Comparison of ENCODE assay signal across 8 mouse cellular contexts in the genomic region with DNA sequence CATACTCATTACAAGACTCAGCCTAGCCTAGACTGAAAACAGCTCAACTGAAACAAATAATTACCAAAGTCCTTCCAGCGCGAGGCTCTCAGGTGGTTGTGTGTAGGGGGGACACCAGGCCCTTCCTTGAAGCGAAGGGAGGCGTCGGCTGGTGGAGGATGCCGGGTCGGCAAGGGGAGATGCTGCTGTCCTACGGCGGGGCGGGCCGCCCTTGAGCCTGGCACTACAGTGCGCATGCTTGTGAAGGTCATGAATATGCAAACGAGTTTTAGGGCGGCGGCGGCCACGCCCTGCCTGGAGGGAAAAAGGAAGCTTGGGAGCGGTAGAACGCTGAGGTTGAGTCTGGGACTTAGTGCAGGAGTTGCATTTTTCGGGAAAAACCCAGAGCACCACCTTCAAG. TPM values are rescaled to one million over a fixed set of nuclear protein-coding genes. Genes with fewer than 3 reads are reported as not detected.
DNase-seq lines count a peak whose midpoint lies in the region; ATAC-seq and TF ChIP-seq lines count a peak whose summit lies in the region.

No protein-coding gene starts in this region.

- no peaks in the 10 kb centered on the region for H3K27me3 ChIP-seq in MEL (ENCODE audit: control insufficient read depth in 1 of 2, insufficient read depth in 2 of 2, low read length in 2 of 2)
- H3K27me3 ChIP-seq in hindbrain, embryonic 10.5 days (ENCODE audit: insufficient read depth, poor library complexity, severe bottlenecking): peaks cover 94% of the 10 kb centered on the region
- H3K27me3 ChIP-seq in megakaryocyte, embryonic 14.5 days (replicated peaks): peaks cover 96% of the 10 kb centered on the region

- no peak for TF ChIP-seq RAD21 in MEL (IDR thresholded peaks at IDR 0.05; ENCODE audit: low read depth, low read length)

- no peaks in the 10 kb centered on the region for H3K79me2 ChIP-seq in MEL (ENCODE audit: control insufficient read depth, insufficient read depth, low read length, poor library complexity)

- WGBS in hindbrain, embryonic 10.5 days: under 1% methylated on average over 20 of the region's 20 CpGs

- 0 out of 4 replicates have a peak, but pooled peaks cover 0 to 3% of the 10 kb centered on the region in 2 experiments for H3K36me3 ChIP-seq in MEL (ENCODE audit: control insufficient read depth in 1 of 2, insufficient read depth in 2 of 2, low read length in 2 of 2)
- no peaks in the 10 kb centered on the region for H3K36me3 ChIP-seq in hindbrain, embryonic 10.5 days
- no peaks in the 10 kb centered on the region for H3K36me3 ChIP-seq in megakaryocyte, embryonic 14.5 days (replicated peaks; ENCODE audit: low read length)

- DNase-seq in MEL (ENCODE audit: low read depth, low spot score): peak; percentile 90
- peak; percentile 78 for DNase-seq in hindbrain, embryonic 10.5 days (ENCODE audit: low spot score)
- peak; percentile 58 to 78 for DNase-seq in left cerebral cortex, postnatal 10 days (ENCODE audit: extremely low spot score in 1 of 2, low spot score in 2 of 2)
- peak; percentile 65 for DNase-seq in right cerebral cortex, postnatal 4 days

- peak; percentile 21; the same call in 1 of the 2 replicates for ATAC-seq in frontal cortex, adult (ENCODE audit: low TSS enrichment)
- no peak for ATAC-seq in activated CD4-positive, CD25-positive, alpha-beta regulatory T cell, adult 4 months

- no peak for TF ChIP-seq CTCF in MEL (IDR thresholded peaks at IDR 0.05 in 2 of 3, conservative IDR thresholded peaks at IDR 0.05 in 1 of 3; ENCODE audit: control insufficient read depth in 1 of 3, insufficient read depth in 1 of 3, low read depth in 2 of 3, low read length in 3 of 3, poor library complexity in 1 of 3, severe bottlenecking in 1 of 3)

- TF ChIP-seq POLR2A in MEL (IDR thresholded peaks at IDR 0.05; ENCODE audit: control insufficient read depth in 1 of 2, insufficient read depth in 1 of 2, low read depth in 1 of 2, low read length in 2 of 2, poor library complexity in 1 of 2): peak; percentile 21 to 33; a peak in 1 of 4 replicates

- peak overlapping the region; percentile 45 to 63 for H3K4me3 ChIP-seq in MEL (ENCODE audit: control insufficient read depth in 1 of 2, insufficient read depth in 1 of 2, low read depth in 2 of 2, low read length in 2 of 2)
- H3K4me3 ChIP-seq in brown adipose tissue, adult 24 weeks (ENCODE audit: insufficient read depth, low read depth, low read length): peak overlapping the region; percentile 38
- H3K4me3 ChIP-seq in hindbrain, embryonic 10.5 days: peak overlapping the region; percentile 50
- peak overlapping the region; percentile 90 for H3K4me3 ChIP-seq in megakaryocyte, embryonic 14.5 days (replicated peaks)

- H3K9me3 ChIP-seq in MEL (replicated peaks; ENCODE audit: insufficient read depth, low read length): no peaks in the 10 kb centered on the region
- no peaks in the 10 kb centered on the region for H3K9me3 ChIP-seq in hindbrain, embryonic 10.5 days
- H3K9me3 ChIP-seq in megakaryocyte, embryonic 14.5 days: no peaks in the 10 kb centered on the region

- intact Hi-C loops in left cerebral cortex, postnatal 10 days (cut with DNase I): no loop called here

- H3K4me1 ChIP-seq in MEL (ENCODE audit: control insufficient read depth in 1 of 2, insufficient read depth in 2 of 2, low read length in 2 of 2): peaks cover 0 to 10% of the 10 kb centered on the region in 2 experiments; a peak in 1 of 4 replicates
- H3K4me1 ChIP-seq in brown adipose tissue, adult 24 weeks (ENCODE audit: control insufficient read depth, insufficient read depth, insufficient read length, low read length): peaks cover 5% of the 10 kb centered on the region
- peaks cover 81% of the 10 kb centered on the region for H3K4me1 ChIP-seq in hindbrain, embryonic 10.5 days (replicated peaks)
- H3K4me1 ChIP-seq in megakaryocyte, embryonic 14.5 days: peaks cover 22% of the 10 kb centered on the region

- H3K9ac ChIP-seq in MEL (ENCODE audit: control insufficient read depth, low read depth, low read length, poor library complexity, severe bottlenecking): peak overlapping the region; percentile 48

- TF ChIP-seq EP300 in MEL (IDR thresholded peaks at IDR 0.05; ENCODE audit: low read depth in 1 of 2, low read length in 2 of 2): no peak

- H3K27ac ChIP-seq in MEL (ENCODE audit: control insufficient read depth, low read depth, low read length): no peak overlapping the region
- no peak overlapping the region for H3K27ac ChIP-seq in brown adipose tissue, adult 24 weeks (replicated peaks; ENCODE audit: low read depth, low read length)
- H3K27ac ChIP-seq in hindbrain, embryonic 10.5 days: peak overlapping the region; percentile 82

TF ChIP-seq in MEL, 35 proteins besides CTCF, POLR2A, EP300 and RAD21:
- no peak for TF ChIP-seq HCFC1 (IDR thresholded peaks at IDR 0.05; ENCODE audit: low read depth, low read length)
- TF ChIP-seq NELFE (IDR thresholded peaks at IDR 0.05; ENCODE audit: low read depth, low read length): 0 out of 2 replicates have a peak, but pooled peaks have one; percentile 13
- 0 out of 2 replicates have a peak, but pooled peaks have one; percentile 29 for TF ChIP-seq ELF1 (IDR thresholded peaks at IDR 0.05; ENCODE audit: low read depth, low read length)
- TF ChIP-seq MXI1 (IDR thresholded peaks at IDR 0.05; ENCODE audit: low read depth, low read length): no peak
- peak; percentile 14; the same call in 1 of the 2 replicates for TF ChIP-seq SIN3A (IDR thresholded peaks at IDR 0.05; ENCODE audit: low read length)
- peak; percentile 93 for TF ChIP-seq NRF1 (IDR thresholded peaks at IDR 0.05; ENCODE audit: insufficient read depth, low read depth, low read length, poor library complexity, severe bottlenecking)
- peak; percentile 61; the same call in 1 of the 2 replicates for TF ChIP-seq MYB (IDR thresholded peaks at IDR 0.05; ENCODE audit: low read depth, low read length)
- TF ChIP-seq SMC3 (IDR thresholded peaks at IDR 0.05; ENCODE audit: low read depth, low read length): peak; percentile 8; the same call in 1 of the 2 replicates

RNA-seq across cellular contexts. Expression of a gene that starts 38.3 kb away (rescaled TPM):
- total RNA-seq in MEL (2012; rRNA removed): 0.03 TPM in 1 of 2 replicates, not detected in the other
- polyA plus RNA-seq in MEL (2012; ENCODE audit: insufficient read depth in 1 of 2, insufficient read length in 2 of 2, low read depth in 1 of 2, low replicate concordance in 2 of 2, missing spikeins in 1 of 2): not detected
- 0.59 TPM in 1 of 2 replicates, not detected in the other for polyA plus RNA-seq in brown adipose tissue, adult 24 weeks (2012; ENCODE audit: insufficient read depth, insufficient read length, missing spikeins)
- polyA plus RNA-seq in hindbrain, embryonic 10.5 days (2016; fragmentation: Nextera tagmentation; extraction: Ambion mirVana): 3.1 and 4.0 TPM in 2 replicates
- total RNA-seq in left cerebral cortex, postnatal 10 days (2021): 10 to 100 TPM; 23.0 to 26.0 TPM
- not detected in 2 replicates for polyA plus RNA-seq in megakaryocyte, embryonic 14.5 days (2012; ENCODE audit: insufficient read depth, low replicate concordance)
- polyA plus RNA-seq in activated CD4-positive, CD25-positive, alpha-beta regulatory T cell, adult 4 months (2017; shearing (Covaris generic)): not detected

Comparison
In these comparisons a context has a peak if more than half of its experiments do, and no peak if none do; other contexts are left out.
1. H3K4me3 ChIP-seq: peak in every context shown above with its lines; median percentile 90 in megakaryocyte, embryonic 14.5 days; 54 in MEL; 50 in hindbrain, embryonic 10.5 days; 38 in brown adipose tissue, adult 24 weeks.